Mouse (Mus musculus): ENCODE data around the gene Shld1.

- no peak for TF ChIP-seq CTCF (IDR thresholded peaks at IDR 0.05; ENCODE audit: low read depth)
- no peak for TF ChIP-seq EP300 (IDR thresholded peaks at IDR 0.05; ENCODE audit: low read depth)
These were observed 5.6 kb downstream of the Shld1 start for GRCm38 (mm10) chr2:132692320-132692719.

Measured in heart, postnatal 0 days (tissue).